Mouse (Mus musculus) forebrain, embryonic 11.5 days (tissue): Measurements from ENCODE around the gene Ncaph. TPM values are rescaled to one million over a fixed set of nuclear protein-coding genes. Genes with fewer than 3 reads are reported as not detected.
A peak's percentile ranks its signal among the peaks of the same experiment; 100 is the strongest.
"Not testable (repeated sequence)": the region's sequence is repeated elsewhere in the genome, so short reads cannot be mapped to it uniquely, and the experiment has no call there.

Source experiments
- ATAC-seq: fragments of 200-750 bp; cut with Nextera tagmentation; replicated peaks from 2 replicates; pipeline ENCODE4 v1.8.0; 2017; ENCODE audit warnings: moderate TSS enrichment; ENCODE audit not compliant: low FRiP score
- DNase-seq: peaks from one replicate; pipeline ENCODE4 v3.0.0-alpha.2; 2017; ENCODE audit warnings: low spot score
- H3K27ac ChIP-seq: fragments of 300-500 bp; sonication (generic); 2 replicates; pipeline ENCODE4 v1.5.1; 2014; ENCODE audit warnings: low read depth, low read length
- H3K27me3 ChIP-seq: fragments of 300-500 bp; sonication (generic); 2 replicates; pipeline ENCODE4 v1.6.1; 2014; ENCODE audit warnings: mild to moderate bottlenecking, low read length, mixed read lengths; ENCODE audit not compliant: control insufficient read depth, insufficient read depth
- H3K36me3 ChIP-seq: fragments of 300-500 bp; sonication (generic); 2 replicates; pipeline ENCODE4 v1.6.1; 2014; ENCODE audit warnings: mild to moderate bottlenecking, low read length, moderate library complexity, mixed read lengths; ENCODE audit not compliant: control insufficient read depth, insufficient read depth
- H3K4me1 ChIP-seq: fragments of 300-500 bp; sonication (generic); replicated peaks from 2 replicates; pipeline ENCODE4 v1.6.1; 2014; ENCODE audit warnings: low read length, mixed read lengths; ENCODE audit not compliant: control insufficient read depth, insufficient read depth
- H3K4me2 ChIP-seq: fragments of 300-500 bp; sonication (generic); 2 replicates; pipeline ENCODE4 v1.6.1; 2014; ENCODE audit warnings: low read depth, mild to moderate bottlenecking, low read length, moderate library complexity, mixed read lengths; ENCODE audit not compliant: severe bottlenecking
- H3K4me3 ChIP-seq: fragments of 300-500 bp; sonication (generic); 2 replicates; pipeline ENCODE4 v1.5.1; 2014; ENCODE audit warnings: low read depth, low read length
- H3K9ac ChIP-seq: fragments of 300-500 bp; sonication (generic); 2 replicates; pipeline ENCODE4 v1.6.1; 2014; ENCODE audit warnings: low read length
- H3K9me3 ChIP-seq: fragments of 300-500 bp; sonication (generic); 2 replicates; pipeline ENCODE4 v1.6.1; 2016; ENCODE audit warnings: low read length, mixed read lengths; ENCODE audit not compliant: control insufficient read depth
- WGBS: fragments of 180-500 bp; shearing (Covaris S2); extraction: QIAGEN DNeasy Blood & Tissue Kit; methylation state at CpG from one replicate; pipeline ENCODE4 v1.1.7; 2014; 5-methylcytosine and 5-hydroxymethylcytosine counted together
- polyA plus RNA-seq: library from polyadenylated mRNA; unstranded; fragments of >200 nt; fragmentation: Nextera tagmentation; extraction: Ambion mirVana; gene quantifications from 2 replicates; pipeline ENCODE4 v1.2.1, GENCODE M21; 2014

Ncaph gene
- polyA plus RNA-seq, result 130 and 132 TPM in 2 replicates

DNA sequence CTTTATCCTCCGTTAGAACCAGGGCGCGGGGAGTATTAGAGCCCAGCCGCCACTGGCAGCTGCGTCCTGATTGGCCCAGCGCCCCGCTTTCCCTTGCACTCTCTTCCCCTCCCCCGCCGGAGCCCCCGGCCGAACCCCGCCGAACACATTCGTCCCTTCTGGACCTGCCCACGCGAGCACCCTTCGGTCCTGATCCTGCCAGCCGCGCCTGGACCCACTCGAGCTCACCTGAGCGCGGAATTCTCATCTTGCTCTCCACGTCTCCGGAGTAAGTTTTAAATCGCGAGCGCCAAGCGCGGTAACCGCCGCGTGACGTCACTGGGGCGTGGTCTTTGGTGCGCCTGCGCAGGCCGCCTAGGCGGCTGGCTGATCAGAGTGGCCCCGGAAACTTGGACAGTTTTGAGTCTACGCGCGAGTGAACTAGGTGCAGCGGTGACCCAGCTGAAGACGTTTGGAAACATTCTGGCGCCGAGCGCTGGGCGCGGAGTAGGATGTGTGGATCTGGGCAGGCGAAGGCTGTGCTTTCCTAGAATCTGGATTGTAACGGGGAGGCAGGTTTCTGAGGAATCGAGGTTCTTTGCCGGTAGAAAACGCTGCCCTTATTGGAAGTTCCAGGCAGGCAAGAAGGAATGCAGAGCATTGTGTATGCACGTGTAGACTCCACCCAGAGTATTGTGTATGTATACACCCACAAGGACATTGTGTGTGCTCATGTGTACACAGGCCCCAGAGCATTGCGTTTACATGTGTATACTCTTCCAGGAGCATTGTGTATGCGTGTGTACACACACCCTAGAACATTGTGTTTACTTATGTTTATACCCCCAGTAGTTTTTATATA is at the start of gene Ncaph:
Gene Ncaph (minus strand): TSS at position 334 of the 841 bp plus-strand sequence.
- DNase-seq (peak; percentile 96), ATAC-seq (peak; percentile 88)
- Histone ChIP-seq H3K27ac (peak within 1 kb of the TSS; percentile 88), H3K4me2 (peak within 1 kb of the TSS; percentile 75), H3K27me3 (no peaks in the 10 kb centered on the region), H3K4me3 (peak within 1 kb of the TSS; percentile 90), H3K36me3 (no peaks in the 10 kb centered on the region), H3K9me3 (no peaks in the 10 kb centered on the region), H3K4me1 (peaks cover 11% of the 10 kb centered on the region), H3K9ac (peak within 1 kb of the TSS; percentile 84)
- 1% methylated on average over 57 of the region's 57 CpGs for whole genome bisulfite sequencing

DNA sequence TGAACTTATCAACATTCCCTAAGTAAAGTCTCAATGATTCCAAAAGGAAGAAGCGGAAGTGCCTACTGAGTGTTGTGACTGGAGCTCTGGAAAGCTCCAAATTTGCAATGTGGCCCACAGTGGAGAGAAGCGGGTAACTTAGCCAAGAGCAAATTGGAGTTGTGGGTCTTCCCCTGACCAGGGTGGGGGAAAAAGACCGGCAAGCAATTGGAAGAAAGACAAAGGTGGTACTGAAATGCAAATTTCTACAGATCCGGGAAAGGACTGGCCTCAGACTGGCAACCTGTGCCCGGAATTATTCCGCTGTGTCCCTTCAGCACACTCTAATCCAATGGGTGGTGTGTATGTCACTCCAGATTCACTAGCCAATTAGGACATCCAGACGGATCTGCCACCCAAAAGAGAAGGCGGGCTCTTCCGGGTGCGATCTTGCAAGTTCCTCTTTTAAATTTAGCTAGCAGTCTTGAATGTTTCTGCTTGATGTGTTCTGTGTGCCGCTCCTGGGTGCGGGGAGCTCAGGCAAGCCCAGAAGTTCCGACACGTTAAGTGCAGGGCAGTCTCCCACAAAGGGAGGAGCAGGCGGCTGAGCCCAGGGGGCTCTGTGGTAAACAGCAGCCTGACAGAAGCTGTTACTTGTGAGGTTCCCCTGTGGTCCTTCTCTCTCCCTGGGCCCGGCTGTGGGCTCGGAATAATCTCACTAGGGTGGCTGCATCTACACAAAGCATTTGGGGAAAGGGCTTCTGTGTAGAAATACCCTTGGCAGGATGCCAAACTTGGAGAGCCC is 49.0 kb upstream of the Ncaph start:
- no peaks in the 10 kb centered on the region for H3K9me3 ChIP-seq
- H3K9ac ChIP-seq, result peak overlapping the region; percentile 76
- no peaks in the 10 kb centered on the region for H3K27me3 ChIP-seq
- 2% methylated on average over 17 of the region's 17 CpGs for WGBS
- H3K4me3 ChIP-seq, result peak overlapping the region; percentile 38
- H3K36me3 ChIP-seq, result no peaks in the 10 kb centered on the region
- ATAC-seq (peak; percentile 100), DNase-seq (peak; percentile 81)
- H3K27ac ChIP-seq, result peak overlapping the region; percentile 37
- no peaks in the 10 kb centered on the region for H3K4me1 ChIP-seq
- H3K4me2 ChIP-seq, result peak overlapping the region; percentile 74

DNA sequence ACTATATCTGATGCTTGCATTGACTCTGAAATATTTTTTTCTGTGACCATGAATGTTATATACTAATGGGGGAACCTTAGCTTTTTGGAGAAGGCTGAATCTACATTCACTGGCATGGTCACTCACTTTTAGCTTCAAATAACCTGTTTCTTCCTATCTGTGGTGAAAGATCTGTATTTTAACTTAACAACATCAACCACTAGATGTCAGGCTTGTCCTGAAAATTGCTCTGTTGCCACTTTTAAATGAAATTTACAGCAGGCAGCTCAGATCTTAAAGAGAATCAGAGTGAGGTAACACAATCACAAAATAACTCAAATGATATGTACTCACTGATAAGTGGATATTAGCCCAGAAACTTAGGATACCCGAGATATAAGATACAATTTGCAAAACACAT is 32.5 kb upstream of the Ncaph start:
- not testable (repeated sequence) for DNase-seq, H3K9me3 ChIP-seq, H3K4me2 ChIP-seq, H3K9ac ChIP-seq, H3K27me3 ChIP-seq, ATAC-seq, H3K4me1 ChIP-seq, H3K27ac ChIP-seq, H3K36me3 ChIP-seq, H3K4me3 ChIP-seq
- WGBS, result 10% methylated on average over 1 of the region's 1 CpGs

DNA sequence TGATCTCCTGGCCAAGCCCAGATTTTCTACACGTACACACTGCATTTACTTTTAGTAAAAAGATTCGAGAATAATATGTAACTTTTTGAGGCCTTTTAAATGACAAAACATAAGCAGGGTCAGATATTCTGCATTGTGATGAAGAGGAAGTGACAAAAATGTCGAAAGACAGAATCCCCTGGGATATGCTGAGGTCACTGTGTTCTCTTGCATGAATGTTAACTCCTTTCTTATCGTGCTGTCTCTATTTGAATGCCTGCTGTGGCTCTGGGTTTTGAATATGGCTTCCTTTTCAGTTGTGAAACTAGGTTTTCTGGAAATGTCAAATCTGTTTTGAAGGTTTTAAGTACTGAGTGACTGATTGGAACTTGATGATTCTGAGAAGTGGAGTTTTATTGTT is 31.9 kb upstream of the Ncaph start:
- no peaks in the 10 kb centered on the region for H3K27me3 ChIP-seq
- no peak overlapping the region for H3K9ac ChIP-seq
- no peaks in the 10 kb centered on the region for H3K36me3 ChIP-seq
- H3K4me3 ChIP-seq, result no peak overlapping the region
- H3K4me1 ChIP-seq, result no peaks in the 10 kb centered on the region
- H3K27ac ChIP-seq, result no peak overlapping the region
- WGBS, result 67% methylated on average over 4 of the region's 4 CpGs
- H3K4me2 ChIP-seq, result no peak overlapping the region
- no peaks in the 10 kb centered on the region for H3K9me3 ChIP-seq
- ATAC-seq, result no peak
- DNase-seq, result no peak

DNA sequence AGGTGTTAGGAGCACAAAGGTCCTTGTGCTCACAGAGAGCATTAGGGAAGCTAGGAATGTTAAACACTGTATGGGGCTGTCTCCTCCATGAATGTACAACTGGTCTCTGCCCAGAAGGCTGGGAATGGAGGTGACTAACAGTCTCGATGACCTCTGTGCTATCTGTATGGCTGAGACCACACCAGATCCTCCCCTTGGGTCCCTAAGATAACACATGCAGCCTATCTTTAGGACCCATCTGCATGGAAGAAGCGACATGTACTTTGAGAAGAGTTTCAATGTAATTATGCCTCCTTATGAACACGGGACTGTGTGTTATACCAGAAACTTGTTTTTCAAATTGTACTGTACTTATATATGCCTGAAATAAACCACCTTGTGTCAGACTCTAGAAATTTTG is 11.9 kb upstream of the Ncaph start:
- H3K9me3 ChIP-seq, result no peaks in the 10 kb centered on the region
- H3K9ac ChIP-seq, result no peak overlapping the region
- no peaks in the 10 kb centered on the region; the same call in 1 of the 2 replicates for H3K36me3 ChIP-seq
- no peak for ATAC-seq
- no peak for DNase-seq
- no peak overlapping the region for H3K27ac ChIP-seq
- peaks cover 2% of the 10 kb centered on the region; the same call in 1 of the 2 replicates for H3K27me3 ChIP-seq
- H3K4me2 ChIP-seq, result no peak overlapping the region
- WGBS, result 91% methylated on average over 3 of the region's 3 CpGs
- no peak overlapping the region for H3K4me3 ChIP-seq
- peaks cover 6% of the 10 kb centered on the region; the same call in 1 of the 2 replicates for H3K4me1 ChIP-seq

DNA sequence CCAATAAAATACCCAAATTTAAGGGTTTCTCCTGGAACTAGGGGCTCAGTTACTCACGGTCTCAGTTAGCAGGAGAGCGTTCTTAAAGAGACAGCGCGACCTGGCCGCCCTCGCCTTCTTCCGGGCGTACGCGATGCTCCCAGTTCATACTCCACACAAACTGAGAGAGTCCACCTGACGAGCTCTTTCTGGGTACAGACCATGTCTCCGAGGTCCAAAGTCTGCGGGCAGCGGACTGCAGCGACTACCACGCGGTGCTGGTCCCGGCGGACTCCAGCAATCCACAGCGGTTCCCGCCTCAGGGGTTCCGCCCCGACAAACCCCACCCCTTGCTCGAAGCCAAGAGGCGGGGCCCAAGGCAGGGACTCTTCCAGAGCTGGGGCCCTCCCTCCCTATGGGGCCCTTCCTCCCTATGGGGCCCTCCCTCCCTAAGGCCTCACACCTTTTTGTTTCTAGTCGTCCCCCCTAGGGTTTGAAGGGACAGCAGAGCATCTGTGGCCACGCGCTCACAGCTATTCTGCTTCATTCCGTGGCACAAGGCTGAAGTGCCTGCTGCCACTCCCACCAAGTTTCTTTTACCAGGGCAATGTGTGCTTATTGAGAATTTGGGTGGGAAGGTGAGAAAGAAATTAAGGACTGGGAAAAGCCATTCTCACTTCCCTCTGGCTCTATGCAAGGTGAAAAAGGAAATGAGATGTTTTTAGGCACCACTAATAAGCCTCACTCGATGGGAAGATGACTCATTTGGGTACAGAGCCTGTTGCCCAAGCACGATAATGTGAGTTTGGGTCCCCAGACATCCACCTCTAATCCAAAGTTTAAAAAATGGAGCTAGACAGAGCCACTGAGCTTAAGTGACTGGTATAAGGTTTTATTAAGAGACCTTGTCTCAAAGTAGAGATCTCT is 9.7 kb upstream of the Ncaph start, which contains the start of gene Itpripl1:
Gene Itpripl1 (minus strand): TSS at position 285 of the 906 bp plus-strand sequence.
- Histone ChIP-seq H3K27me3 (peaks cover 2% of the 10 kb centered on the region; the same call in 1 of the 2 replicates), H3K27ac (no peak within 1 kb of the TSS), H3K9me3 (no peaks in the 10 kb centered on the region), H3K4me1 (peaks cover 6% of the 10 kb centered on the region; the same call in 1 of the 2 replicates), H3K4me3 (peak within 1 kb of the TSS; percentile 55), H3K36me3 (no peaks in the 10 kb centered on the region; the same call in 1 of the 2 replicates), H3K9ac (peak within 1 kb of the TSS; percentile 76), H3K4me2 (peak within 1 kb of the TSS; percentile 86)
- DNase-seq, result peak; percentile 80
- peak; percentile 91 for ATAC-seq
- 3% methylated on average over 31 of the region's 31 CpGs for WGBS

DNA sequence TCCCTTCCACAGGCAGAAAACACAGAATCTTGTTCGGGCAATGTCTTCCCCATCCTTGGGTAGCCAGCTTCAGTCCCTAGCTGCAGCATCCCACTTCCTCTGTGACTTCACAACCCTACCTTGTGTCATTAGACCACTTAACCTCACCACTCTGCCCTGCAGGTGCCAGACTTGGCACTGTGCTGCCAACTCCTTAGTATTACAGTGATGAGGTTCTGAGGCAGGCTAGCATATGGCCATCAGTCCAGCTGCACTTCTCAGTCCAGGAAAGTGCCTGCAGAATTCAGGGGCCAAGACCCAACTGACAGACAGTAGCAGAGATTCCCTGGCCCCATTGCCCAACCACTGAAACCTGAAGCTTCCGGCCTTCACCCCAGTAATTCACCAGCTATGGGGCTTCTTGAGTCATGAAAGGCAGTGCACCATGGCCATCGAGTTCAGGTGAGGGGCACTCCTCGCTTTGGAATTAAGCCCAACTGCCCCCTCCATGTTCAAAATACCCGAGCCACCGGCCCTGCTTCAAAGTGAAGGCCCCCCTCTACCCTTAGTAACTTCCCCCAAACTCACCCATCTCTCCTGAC is 8.9 kb upstream of the Ncaph start:
- Histone ChIP-seq H3K4me3 (peak overlapping the region; percentile 55), H3K27me3 (peaks cover 2% of the 10 kb centered on the region; the same call in 1 of the 2 replicates), H3K4me1 (peaks cover 6% of the 10 kb centered on the region; the same call in 1 of the 2 replicates), H3K27ac (no peak overlapping the region), H3K9me3 (no peaks in the 10 kb centered on the region), H3K9ac (peak overlapping the region; percentile 76), H3K36me3 (no peaks in the 10 kb centered on the region; the same call in 1 of the 2 replicates), H3K4me2 (peak overlapping the region; percentile 86)
- DNase-seq (no peak), ATAC-seq (peak; percentile 13; the same call in 1 of the 2 replicates)
- 15% methylated on average over 6 of the region's 6 CpGs for WGBS
